Mouse (Mus musculus) adrenal gland, postnatal 36 days (tissue): Measurements from ENCODE around the gene Ppp1cc. TPM values are rescaled to one million over a fixed set of nuclear protein-coding genes. Genes with fewer than 3 reads are reported as not detected.
"Not testable (repeated sequence)": the region's sequence is repeated elsewhere in the genome, so short reads cannot be mapped to it uniquely, and the experiment has no call there.

Source experiments
- DNase-seq, 2 experiments: peaks; one replicate each; pipeline ENCODE4 v3.0.0; 2021; ENCODE audit warnings: mixed read lengths in 1 of 2
- total RNA-seq, 2 experiments: library from RNA; stranded (reverse); gene quantifications; 2 replicates each; pipeline ENCODE4 v1.2.3; 2021

Gene Ppp1cc
- total RNA-seq, 2 experiments from 2014 or later: 165 to 169 TPM

- DNase-seq: peak; percentile 52 to 67
These were observed 21.3 kb upstream of the Ppp1cc start for GRCm38 (mm10) chr5:122136508-122137408.

GRCm38 (mm10) chr5:122138856-122139255 is 19.2 kb upstream of the Ppp1cc start:
- DNase-seq: no peak

- not testable (repeated sequence) for DNase-seq
These were observed 18.3 kb upstream of the Ppp1cc start for GRCm38 (mm10) chr5:122139771-122140170.

GRCm38 (mm10) chr5:122140723-122141122 is 17.4 kb upstream of the Ppp1cc start, which contains the start of gene Ccdc63:
TSS of gene Ccdc63 (minus strand) at chr5:122140823.
- no peak for DNase-seq

GRCm38 (mm10) chr5:122142230-122142992 is 15.7 kb upstream of the Ppp1cc start:
- DNase-seq: peak; percentile 27 to 62

GRCm38 (mm10) chr5:122143543-122143942 is 14.5 kb upstream of the Ppp1cc start:
- DNase-seq: no peak

- no peak for DNase-seq
These were observed 13.3 kb upstream of the Ppp1cc start for GRCm38 (mm10) chr5:122144825-122145224.

- DNase-seq: peak; percentile 34 to 61
These were observed 12.6 kb upstream of the Ppp1cc start for GRCm38 (mm10) chr5:122145381-122146055.

- peak; percentile 26 to 51 for DNase-seq
These were observed 12.0 kb upstream of the Ppp1cc start for GRCm38 (mm10) chr5:122146056-122146580.

- no peak for DNase-seq
These were observed 11.5 kb upstream of the Ppp1cc start for GRCm38 (mm10) chr5:122146609-122147008.

- no peak for DNase-seq
These were observed 10.0 kb upstream of the Ppp1cc start for GRCm38 (mm10) chr5:122148107-122148506.

- no peak for DNase-seq
These were observed 8.8 kb upstream of the Ppp1cc start for GRCm38 (mm10) chr5:122149259-122149658.

- not testable (repeated sequence) for DNase-seq
These were observed 5.6 kb upstream of the Ppp1cc start for GRCm38 (mm10) chr5:122152508-122152907.

GRCm38 (mm10) chr5:122154006-122154405 is 4.1 kb upstream of the Ppp1cc start:
- DNase-seq: no peak

GRCm38 (mm10) chr5:122154782-122155181 is 3.3 kb upstream of the Ppp1cc start:
- no peak for DNase-seq

GRCm38 (mm10) chr5:122155613-122156012 is 2.5 kb upstream of the Ppp1cc start:
- no peak for DNase-seq

GRCm38 (mm10) chr5:122156486-122156885 is 1.6 kb upstream of the Ppp1cc start:
- DNase-seq: no peak

- peak in 1 of 2 experiments; percentile 26 for DNase-seq
These were observed 758 bp downstream of the Ppp1cc start for GRCm38 (mm10) chr5:122158557-122159515.

GRCm38 (mm10) chr5:122163194-122163593 is 5.1 kb downstream of the Ppp1cc start:
- no peak for DNase-seq

GRCm38 (mm10) chr5:122164011-122164410 is 5.9 kb downstream of the Ppp1cc start:
- DNase-seq: no peak
